Mouse (Mus musculus): ENCODE measurements around the gene Snx1.
A peak's percentile ranks its signal among the peaks of the same experiment; 100 is the strongest.

The Snx1 gene

DNA sequence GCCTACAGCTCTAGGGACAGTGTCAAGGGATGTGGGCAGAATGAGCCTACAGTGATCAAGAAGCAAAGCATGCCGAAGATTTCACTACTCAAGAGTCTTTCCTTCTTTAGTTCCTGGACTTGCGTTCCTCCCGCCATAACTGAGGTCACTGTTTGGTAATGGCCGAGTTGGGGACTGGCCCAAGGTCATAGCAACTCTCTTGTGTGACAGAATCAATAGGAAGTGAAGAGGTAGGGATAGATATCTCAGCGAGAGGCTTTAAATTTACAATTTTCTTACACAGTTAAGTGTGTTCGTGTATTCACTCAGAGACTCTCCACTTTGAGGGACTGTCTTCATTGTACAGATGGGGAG, 783 bp upstream of the Snx1 start:
- no peak for DNase-seq (ENCODE audit: low read depth)

DNA sequence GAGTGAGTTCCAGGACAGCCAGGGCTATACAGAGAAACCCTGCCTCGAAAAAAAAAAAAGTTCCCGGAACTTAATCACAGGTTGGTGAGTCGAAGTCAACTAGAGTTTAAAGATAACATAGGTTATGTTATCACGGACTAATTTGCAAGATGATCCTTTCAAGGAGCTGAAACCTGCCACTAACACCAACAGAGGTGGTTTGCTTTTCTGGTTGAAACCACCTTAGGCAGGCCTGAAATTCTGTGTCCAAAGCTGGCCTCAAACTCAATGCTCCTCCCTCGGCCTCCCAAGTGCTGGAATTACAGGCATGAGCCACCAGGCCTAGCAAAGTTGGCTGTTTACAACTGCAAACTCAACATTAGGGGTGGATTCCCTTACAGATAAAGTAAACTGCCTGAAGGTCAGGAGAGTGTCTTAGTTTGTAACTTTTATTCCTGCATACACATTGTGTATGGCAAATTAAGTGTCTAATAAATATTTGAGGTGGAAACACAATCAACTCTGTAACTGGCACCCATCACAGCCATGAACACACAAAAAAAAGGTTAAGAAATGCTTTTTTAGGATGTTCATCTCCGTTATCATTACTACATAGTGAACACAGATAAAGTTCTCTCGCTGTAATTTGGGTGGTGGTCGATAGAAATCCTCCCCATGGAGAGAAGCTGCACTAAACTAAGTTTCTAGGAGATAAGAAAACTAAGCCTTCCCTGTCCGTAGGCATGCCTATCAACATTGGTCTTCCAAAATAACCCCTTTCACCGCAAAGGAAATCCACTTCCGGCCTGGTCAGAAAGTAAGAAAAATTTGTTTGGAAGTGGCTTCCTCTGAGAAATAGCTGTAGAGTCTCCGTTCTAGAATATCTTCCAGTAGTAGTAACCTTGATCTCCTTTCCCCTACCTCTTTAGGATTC, 588 bp downstream of the Snx1 start:
- DNase-seq (ENCODE audit: low read depth) = peak; percentile 41

DNA sequence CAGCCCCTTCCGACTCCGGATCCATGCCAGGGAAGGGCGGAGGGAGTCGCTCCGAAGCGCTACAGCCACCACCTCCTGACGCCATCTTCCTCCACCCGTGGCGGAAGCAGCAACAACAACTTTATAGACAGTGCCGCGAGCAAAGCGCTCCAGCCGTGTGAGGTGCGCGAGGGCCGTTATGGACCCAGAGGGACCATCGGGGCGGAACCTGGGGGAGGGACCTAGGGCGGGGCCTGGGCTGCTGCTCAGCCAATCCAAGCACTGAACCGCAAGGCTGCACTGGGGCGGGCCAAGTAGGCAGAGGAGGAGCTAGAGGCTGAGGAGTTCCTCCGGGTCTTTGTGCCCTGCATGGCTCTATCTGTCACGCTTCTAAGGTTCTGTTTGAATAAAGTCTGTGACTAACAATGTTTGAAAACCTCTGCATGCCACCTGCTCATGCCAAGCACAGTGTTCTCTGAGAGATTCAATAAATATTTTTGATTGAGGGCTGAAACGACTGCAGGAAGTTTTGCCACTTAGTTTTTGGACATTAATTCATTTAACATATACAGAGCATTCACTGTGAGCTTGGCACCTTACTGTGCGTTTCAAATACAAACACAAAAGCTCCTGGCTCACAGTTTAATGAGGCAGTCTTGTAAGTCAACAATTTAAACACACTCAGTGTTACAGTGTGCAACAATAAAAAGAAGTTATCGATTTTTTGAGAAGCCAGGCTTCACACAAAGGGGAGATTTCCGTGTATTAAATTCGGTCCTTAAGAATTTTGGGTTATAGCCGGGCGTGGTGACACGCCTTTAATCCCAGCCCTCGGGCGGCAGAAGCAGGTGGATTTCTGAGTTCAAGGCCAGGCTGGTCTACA, 1.5 kb downstream of the Snx1 start:
- DNase-seq (ENCODE audit: low read depth) = peak; percentile 98

DNA sequence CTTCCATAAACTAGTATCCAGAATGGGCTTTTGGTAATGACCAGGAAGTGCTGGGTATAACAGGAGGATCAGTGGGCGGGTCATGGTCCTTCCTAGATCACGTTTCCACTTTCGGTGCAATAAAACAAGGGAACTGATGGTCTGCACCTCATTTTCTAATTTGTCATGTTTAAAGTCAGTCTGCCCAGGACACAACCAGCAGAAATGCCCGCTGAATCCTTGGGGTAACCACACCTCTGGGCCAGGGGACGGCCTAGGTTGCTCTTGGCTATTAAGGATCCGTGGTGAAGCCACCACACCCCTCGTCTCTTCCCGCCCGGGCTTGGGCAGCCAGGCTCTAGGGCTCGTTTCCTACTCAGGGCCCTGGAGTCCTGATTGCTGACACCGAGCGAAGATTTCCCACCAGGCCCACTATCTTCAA, 2.3 kb downstream of the Snx1 start:
- DNase-seq (ENCODE audit: low read depth) = no peak

DNA sequence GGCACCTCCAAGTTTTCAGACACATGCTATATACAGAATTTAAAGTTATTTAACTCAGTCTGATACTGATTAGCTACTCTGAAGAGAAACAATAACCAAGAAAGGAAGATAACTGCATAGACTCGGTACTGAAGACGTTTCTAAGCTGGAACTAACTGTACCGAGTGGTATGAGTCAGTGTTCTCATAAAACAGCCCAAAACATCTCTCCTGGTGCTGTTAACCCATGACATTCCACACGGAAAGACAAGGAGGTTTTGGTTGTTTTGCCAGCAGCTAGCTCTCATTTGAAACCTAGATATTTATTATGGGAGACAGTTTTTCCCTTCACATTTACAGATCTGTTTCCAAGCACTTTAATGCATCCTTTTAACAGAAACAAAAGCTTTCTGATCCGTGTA, 2.7 kb downstream of the Snx1 start:
- DNase-seq (ENCODE audit: low read depth) = no peak

DNA sequence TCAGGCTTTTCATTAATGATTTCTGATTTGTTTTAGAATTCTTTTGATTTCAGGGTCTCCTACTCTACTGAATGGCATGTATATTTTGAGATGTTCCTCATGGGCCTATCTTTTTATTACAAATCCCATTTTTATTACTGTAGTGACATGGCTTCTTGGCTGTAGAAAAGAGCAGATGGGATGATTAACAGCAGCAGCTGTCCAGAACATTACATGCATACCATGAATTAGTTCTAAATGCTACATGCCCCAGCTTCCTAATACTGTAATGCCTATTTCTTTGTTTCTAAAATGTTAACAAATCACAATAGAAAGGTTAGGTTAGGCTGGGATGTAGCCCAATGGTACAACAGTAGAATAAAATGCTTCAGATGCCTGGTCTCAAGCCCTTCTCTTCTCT, 5.0 kb downstream of the Snx1 start:
- DNase-seq (ENCODE audit: low read depth) = no peak

DNA sequence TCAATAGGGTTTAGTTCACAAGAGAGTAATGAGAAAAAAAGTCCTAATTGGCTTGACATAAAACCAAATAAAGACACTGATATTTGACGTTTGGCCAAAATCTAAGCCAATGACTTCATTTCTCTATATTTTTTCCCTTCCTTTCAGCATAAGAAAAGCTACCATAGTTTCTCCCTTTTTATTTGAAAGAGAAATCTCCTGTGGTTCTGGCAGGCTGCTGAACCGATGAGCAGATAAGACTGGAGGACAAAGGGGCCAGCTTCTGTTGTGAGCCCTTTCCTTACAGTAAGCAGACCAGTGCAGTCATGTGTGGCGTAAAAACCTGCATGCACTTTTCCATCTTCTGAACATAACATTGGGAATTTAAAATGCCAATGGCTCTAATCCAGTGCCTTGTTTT, 5.4 kb downstream of the Snx1 start:
- DNase-seq (ENCODE audit: low read depth) = no peak

DNA sequence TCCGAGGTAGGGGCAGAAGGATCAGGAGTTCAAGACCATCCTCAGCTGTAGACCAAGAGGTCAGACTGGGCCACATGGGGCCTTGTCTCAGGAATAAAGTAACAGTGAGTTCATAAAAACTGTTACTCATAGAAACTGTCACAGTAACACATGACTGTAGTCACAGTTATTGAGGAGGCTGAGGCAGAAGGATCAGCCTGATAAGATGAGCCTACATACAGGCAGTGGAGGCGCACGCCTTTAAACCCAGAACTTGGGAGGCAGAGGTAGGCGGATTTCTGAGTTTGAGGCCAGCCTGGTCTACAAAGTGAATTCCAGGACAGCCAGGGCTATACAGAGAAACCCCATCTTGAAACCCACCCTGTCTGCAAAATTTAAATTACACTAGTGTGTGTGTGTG, 6.3 kb downstream of the Snx1 start:
- DNase-seq (ENCODE audit: low read depth) = no peak

DNA sequence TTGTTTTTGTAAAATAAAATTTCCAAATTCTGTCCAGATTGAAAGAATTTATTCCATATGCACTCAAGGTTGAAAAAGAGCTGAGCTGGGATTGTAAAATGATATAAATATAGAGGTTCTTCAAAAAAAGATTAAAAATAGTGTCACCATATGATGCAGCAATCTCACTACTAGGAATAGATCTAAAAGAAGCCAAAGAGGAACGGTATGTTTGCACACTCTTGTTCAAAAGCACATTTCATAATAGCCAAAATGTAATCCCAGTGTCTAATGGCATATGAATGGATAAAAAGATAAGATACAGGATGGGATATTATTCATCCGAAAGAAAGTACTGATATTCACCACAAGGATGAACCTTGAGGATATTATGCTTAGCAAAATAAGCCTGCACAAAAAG, 6.9 kb downstream of the Snx1 start:
- no peak for DNase-seq (ENCODE audit: low read depth)

DNA sequence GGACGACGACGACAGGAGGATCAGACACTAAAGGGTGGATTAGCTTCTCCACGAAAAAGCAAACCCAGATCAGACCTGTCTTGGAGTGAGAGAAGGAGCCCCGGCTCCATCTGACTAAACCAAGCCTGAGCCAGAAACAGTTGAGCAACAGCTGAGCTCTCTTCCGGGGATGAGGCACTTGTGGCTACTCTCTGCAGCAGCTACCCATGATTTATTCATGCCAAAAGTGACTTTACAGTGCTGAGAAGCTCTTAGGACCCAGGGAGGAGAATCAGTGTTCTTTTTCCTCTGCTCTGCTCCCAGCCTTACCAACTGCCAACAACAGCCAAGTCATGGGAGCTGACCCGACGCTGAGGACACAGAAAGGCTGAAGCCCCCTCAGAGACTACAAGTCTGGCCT, 9.5 kb downstream of the Snx1 start:
- DNase-seq (ENCODE audit: low read depth) = no peak

DNA sequence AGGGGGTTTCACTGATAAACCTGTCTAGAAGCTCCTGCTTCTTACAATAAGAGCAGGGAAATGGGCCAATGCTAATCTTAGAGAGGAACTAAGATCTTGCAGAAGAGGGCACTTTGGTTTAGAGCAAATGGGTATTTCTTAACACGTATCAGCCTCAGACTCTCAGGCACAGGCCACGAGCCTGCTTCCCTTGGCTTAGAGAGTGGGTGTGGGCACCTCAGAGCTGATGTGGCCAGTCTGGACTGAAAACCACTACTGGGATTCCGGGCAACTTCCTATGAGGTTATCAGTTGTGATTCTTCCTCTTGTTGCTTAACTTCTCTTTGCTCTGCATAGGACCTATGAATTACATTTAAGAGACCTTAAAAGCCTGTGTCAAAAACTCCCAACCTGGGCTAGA, 12.0 kb downstream of the Snx1 start:
- no peak for DNase-seq (ENCODE audit: low read depth)

DNA sequence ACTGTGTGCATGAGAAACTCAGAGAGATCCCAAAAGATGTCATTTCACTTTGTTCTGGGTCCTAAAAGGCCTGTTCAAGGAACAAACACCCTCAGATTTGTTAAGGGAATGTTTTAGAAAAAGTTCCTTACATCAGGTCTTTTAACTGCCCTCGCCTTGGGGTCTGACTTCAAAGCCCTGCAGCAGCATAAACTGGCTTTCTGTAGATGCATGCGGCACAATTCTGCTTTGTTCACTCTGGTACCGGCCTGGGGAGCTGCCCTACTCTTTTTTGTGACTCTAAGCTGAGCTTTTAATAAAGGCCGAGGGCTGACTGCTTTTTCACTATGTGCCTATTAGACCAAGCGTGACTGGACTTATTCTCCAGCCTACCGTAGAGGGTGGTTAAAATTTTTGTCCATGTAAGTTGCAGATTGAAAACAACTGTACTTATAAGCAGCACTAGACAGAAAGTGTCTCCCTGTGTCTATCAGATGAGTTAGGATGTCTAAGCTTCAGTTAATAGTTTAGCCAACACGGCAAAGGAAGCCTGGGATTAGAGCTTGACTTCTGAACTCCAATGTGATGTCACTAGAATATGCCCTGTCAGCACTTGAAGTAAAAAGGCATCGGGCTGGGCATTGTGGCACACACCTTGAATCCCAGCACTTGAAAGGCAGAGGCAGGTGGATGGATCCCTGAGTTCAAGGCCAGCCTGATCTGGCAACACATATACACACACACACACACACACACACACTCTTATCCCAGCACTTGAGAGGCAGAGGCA, 15.6 kb downstream of the Snx1 start:
- no peak for DNase-seq (ENCODE audit: low read depth)

DNA sequence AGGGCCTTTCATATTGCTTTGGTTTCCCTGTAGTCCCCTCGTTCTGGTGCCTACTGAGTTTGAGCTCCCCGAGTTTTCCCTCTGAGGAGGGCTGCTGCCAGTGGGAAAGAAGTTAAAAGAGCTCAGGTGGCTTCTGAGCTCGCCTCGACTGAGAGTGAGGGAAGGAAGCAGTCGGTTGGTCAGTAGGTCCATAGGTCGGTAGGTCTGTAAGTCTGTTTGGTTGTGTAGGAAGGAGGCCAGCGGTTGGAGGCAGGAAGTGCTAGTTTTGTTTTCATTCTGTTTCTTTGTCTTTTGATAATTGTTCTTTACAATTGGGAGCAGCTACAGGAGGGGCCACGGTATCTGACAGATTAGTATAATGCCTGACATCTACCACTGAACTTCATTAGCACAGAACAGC, 16.3 kb downstream of the Snx1 start:
- DNase-seq (ENCODE audit: low read depth) = no peak

DNA sequence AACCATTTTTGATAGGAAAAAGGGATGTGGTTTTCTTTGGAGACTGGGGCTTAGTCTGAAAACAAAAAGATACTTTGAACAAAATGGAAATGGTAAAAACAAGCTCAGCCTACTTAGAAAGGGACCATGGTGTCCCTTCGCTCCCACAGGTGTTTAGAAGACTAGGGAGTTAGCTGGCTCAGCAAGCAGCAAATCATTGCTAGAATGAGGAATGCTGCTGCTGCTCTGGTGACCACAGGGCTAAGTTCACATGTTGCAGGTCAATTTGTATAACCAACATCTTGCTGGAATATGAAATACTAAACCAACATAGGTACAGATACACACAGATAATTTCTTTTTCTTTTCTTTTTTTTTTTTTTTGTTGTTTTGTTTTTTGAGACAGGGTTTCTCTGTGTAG, 16.8 kb downstream of the Snx1 start:
- DNase-seq (ENCODE audit: low read depth) = no peak

DNA sequence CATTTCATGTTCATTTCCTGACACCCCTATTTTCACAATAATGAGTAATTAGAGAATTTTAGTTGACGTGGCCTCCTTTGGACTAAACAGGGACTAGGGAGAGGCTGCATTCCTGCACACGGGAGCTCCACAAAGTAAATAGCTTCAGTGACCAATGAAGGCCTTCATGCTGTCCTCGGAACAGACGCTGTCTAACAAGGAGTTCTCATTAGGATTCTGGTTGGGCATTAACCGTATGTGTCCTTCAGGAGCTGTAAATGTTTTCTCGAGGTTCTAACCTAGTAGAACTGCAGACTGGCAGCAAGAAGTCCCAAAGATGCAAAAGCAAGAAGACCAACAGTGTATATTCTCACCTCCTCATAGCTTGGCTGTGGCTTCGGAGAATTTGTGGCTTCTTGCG, 21.2 kb downstream of the Snx1 start:
- no peak for DNase-seq (ENCODE audit: low read depth)

DNA sequence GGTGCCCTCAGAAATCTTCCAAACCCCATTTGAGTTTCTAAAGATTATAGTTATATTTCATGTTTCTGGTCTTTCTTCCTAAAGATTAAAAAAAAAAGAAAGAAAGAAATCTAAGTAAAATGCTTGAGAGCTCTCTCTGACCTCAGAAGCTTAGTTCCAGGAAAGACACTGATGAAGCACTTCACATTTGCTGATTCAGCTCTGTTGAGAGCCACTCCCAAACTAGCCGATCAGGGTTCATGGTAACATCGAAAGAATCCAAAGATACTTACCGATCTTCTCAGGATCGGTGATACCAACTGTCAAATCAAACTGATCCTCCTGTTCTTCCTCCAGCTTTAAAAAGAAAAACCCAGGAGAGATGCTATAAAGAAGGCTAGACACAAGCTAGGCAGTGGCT, 21.8 kb downstream of the Snx1 start:
- no peak for DNase-seq (ENCODE audit: low read depth)

DNA sequence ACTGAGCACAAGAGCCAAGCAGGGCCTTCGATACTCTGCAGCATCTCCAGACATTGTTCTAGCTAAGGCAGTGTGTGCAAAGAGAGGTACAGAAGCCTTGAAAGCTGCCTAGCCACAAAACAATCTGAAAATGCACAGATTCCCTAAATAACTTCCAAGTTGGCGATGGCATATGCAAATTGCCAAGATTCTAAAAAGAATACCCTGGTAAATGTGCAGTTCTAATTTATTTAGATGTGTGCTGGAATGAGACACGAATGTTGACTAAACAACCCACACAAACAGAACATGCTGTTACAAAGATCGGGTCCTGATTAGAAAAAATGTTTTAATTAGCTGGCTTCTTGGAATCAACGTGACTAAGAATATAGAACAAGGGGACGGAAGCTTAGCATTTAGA, 23.7 kb downstream of the Snx1 start:
- DNase-seq (ENCODE audit: low read depth) = no peak

DNA sequence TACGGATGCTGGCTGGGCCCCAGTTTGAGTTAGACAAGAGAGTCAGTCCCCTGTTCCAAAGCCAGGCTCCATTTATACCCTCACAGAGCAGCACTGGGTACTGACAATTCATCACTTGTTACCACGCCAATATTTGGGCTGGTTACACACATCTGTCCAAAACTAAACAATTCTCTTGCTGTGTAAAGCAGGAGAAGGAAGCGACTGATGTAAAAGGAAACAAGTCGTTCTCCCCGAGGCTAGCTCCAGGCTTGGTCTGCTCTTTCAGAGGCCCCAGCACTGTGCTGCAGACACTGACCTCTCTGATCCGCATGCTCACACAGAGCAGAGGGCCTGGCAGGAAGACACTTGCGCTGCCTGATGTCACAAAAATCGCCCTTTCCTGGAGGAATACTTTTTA, 24.8 kb downstream of the Snx1 start:
- no peak for DNase-seq (ENCODE audit: low read depth)

DNA sequence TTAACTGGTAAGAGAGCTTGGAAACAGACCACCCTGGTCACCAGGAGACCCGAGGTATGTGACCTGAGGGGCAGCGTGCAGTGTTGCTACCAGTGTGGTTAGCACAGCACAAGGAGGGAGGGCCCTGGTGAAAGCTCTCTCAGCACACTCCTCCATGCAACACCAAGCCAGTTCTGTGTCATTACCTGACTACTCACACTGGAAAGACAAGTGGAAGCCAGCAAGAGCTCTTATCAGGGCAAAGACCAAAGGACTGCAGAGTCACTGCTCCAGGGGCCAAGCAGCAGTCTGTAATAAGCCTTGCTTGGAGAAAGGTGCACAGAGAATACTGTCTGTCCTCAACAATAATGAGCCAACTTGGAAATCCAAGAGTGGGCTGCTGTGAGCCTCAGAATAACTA, 33.7 kb downstream of the Snx1 start:
- no peak for DNase-seq (ENCODE audit: low read depth)

DNA sequence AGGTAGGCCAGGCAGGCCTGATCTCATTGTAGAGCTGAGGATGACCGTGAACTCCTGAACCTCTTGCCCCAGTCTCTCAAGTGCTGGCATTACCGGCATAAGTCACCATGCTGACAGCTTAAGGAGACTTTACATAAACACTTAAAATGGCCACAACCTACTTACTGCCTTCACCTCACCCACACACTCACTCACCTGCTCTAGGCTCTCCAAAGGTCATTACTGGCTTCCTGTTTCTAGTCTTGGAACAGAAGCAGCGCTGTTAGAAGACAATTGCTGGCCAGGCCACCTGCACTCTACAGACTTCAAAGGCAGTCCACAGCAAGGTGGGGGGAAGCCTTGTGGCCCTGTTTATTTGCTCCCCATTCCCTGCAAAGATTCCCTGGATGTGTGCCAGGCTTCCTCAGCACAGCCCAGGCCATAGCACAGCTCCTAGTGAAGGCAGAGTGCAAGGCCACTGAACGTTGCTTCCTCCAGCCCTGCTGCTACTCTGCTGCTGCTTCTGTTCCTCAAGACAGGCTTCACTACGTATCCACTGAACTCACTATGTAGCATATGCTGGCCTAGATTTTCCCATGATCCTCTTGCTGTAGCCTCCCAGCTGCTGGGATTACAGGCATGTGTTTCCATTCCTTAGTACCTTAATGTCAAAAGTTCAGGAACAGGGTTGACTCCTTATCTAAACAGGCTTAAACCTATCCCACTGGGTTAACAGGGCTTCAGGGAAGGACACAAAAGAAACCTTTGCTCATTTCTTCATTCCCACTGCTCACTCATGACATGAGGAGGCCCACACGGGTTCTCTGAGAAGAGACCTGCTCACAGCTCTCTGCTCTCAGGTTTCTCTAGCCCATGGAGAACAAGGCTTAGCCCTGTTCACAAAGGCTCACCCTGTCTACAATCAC, 34.8 kb downstream of the Snx1 start:
- no peak for DNase-seq (ENCODE audit: low read depth)

DNA sequence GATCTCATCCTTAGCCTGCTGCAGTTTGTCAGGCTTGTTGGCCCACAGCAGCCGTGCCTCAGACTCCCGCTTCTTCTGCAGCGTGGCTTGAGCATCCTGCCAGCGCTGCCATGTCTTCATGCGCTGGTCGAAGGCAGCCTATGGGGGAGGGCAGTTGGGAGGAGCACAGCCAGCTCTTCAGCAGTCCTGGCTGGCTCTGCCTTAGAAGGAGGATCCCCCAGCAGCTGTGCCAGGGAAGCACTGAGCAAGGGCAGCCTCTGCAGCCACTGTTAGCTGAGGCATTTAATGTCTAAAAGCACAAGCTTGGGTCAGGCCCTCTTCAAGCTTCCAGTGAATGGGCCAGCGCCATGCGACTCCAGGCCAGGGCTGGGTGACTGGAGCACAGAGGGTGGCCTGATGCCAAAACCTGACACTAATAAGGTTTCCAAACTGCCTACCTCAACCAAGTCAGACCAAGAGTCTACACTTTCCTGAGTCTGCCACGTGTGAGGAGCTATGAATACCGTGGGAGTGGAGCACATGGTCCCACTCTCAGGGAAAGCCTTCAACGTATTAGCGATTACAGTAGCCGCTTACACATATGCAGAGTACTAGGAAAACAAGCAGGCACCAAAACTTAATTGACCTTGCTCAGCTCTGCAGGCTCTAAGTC, 35.7 kb downstream of the Snx1 start:
- no peak for DNase-seq (ENCODE audit: low read depth)
